Mouse (Mus musculus) spleen, postnatal 14 days (tissue): ENCODE measurements around the gene Arhgef40.
A peak's percentile ranks its signal among the peaks of the same experiment; 100 is the strongest.

ENCODE experiments used
- DNase-seq, 2 experiments: peaks; one replicate each; pipeline ENCODE4 v3.0.0; 2021 to 2022; ENCODE audit warnings: low spot score in 2 of 2

The Arhgef40 gene

GRCm38 (mm10) chr14:51984247-51985231, at the start of gene Arhgef40:
TSS of gene Arhgef40 (plus strand) at chr14:51984719.
- DNase-seq = peak; percentile 53 to 56

- no peak for DNase-seq
Measured at GRCm38 (mm10) chr14:51939005-51939404, 45.5 kb upstream of the Arhgef40 start.

GRCm38 (mm10) chr14:51940944-51941560, 43.5 kb upstream of the Arhgef40 start:
- DNase-seq = no peak

GRCm38 (mm10) chr14:51941577-51941976, 42.9 kb upstream of the Arhgef40 start:
- DNase-seq = no peak

GRCm38 (mm10) chr14:51942236-51942635, 42.3 kb upstream of the Arhgef40 start:
- DNase-seq = no peak

GRCm38 (mm10) chr14:51943336-51943735, 41.2 kb upstream of the Arhgef40 start:
- DNase-seq = no peak

- no peak for DNase-seq
Measured at GRCm38 (mm10) chr14:51960316-51960715, 24.2 kb upstream of the Arhgef40 start.

GRCm38 (mm10) chr14:51967400-51967799, 17.1 kb upstream of the Arhgef40 start:
- DNase-seq = no peak

GRCm38 (mm10) chr14:51979252-51979651, 5.3 kb upstream of the Arhgef40 start:
- no peak for DNase-seq

GRCm38 (mm10) chr14:51983251-51983650, 1.3 kb upstream of the Arhgef40 start:
- no peak for DNase-seq

- no peak for DNase-seq
Measured at GRCm38 (mm10) chr14:51983855-51984246, 668 bp upstream of the Arhgef40 start.

GRCm38 (mm10) chr14:51985301-51986152, 1.0 kb downstream of the Arhgef40 start:
- DNase-seq = no peak

GRCm38 (mm10) chr14:51986153-51986505, 1.6 kb downstream of the Arhgef40 start:
- no peak for DNase-seq

GRCm38 (mm10) chr14:51987177-51987576, 2.7 kb downstream of the Arhgef40 start:
- no peak for DNase-seq

- DNase-seq = no peak
Measured at GRCm38 (mm10) chr14:51988731-51989130, 4.2 kb downstream of the Arhgef40 start.

- DNase-seq = no peak
Measured at GRCm38 (mm10) chr14:51989461-51989970, 5.0 kb downstream of the Arhgef40 start.

GRCm38 (mm10) chr14:51994453-51994852, 9.9 kb downstream of the Arhgef40 start:
- DNase-seq = no peak

- no peak for DNase-seq
Measured at GRCm38 (mm10) chr14:51995219-51995871, 10.8 kb downstream of the Arhgef40 start.

- no peak for DNase-seq
Measured at GRCm38 (mm10) chr14:51996231-51996841, 11.8 kb downstream of the Arhgef40 start.

- DNase-seq = no peak
Measured at GRCm38 (mm10) chr14:51996866-51997265, 12.3 kb downstream of the Arhgef40 start.

- DNase-seq = no peak
Measured at GRCm38 (mm10) chr14:51997483-51997882, 13.0 kb downstream of the Arhgef40 start.
